Mouse (Mus musculus) neural tube, embryonic 10.5 days (tissue): Measurements from ENCODE around the gene Frzb.

Experiments
- DNase-seq: peaks from one replicate; pipeline ENCODE4 v3.0.0-alpha.2; 2017; ENCODE audit warnings: low spot score; ENCODE audit errors: extremely low spot score

Gene Frzb

GRCm38 (mm10) chr2:80430357-80431053 is 16.9 kb downstream of the Frzb start:
- no peak for DNase-seq

GRCm38 (mm10) chr2:80423116-80423515 is 24.3 kb downstream of the Frzb start:
- DNase-seq = no peak

- no peak for DNase-seq
Observed at GRCm38 (mm10) chr2:80421990-80422389, 25.4 kb downstream of the Frzb start.

DNA sequence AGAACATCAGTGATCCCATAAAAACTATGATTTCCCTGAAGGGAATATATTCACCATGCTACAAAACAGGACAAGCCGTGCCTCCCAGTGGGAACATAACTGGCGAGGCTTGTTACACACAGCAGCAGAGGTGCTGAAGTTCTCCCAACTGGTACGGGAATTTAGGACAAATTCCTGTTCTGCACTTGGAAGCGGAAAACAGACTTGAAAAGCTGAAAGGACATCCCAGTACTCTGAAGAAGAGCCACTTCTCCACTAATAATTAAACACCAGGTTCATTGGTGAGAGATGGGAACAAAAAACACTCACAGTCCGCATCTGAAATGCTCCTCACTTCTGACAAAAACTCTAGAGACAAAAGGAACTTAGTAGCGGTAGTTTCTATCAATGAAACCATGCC is 31.1 kb downstream of the Frzb start:
- DNase-seq = no peak

DNA sequence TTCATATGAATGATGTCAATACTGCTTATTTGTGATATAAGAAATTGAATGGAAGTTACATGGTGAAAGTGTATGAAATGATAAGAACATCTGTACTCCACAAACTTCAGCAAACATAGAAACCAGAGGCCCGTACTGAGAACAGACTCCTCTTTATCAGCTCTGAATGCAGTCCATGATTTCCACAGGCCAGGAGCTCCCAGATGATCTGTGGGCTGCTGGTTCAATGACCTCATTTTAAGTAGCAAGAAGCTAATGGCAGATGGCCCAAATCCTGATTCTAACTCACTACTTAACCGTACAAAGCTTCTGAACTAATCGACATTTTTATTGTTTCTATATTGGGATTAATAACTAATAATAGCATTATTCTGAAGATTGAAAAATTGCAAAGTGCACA is 33.0 kb downstream of the Frzb start:
- no peak for DNase-seq

DNA sequence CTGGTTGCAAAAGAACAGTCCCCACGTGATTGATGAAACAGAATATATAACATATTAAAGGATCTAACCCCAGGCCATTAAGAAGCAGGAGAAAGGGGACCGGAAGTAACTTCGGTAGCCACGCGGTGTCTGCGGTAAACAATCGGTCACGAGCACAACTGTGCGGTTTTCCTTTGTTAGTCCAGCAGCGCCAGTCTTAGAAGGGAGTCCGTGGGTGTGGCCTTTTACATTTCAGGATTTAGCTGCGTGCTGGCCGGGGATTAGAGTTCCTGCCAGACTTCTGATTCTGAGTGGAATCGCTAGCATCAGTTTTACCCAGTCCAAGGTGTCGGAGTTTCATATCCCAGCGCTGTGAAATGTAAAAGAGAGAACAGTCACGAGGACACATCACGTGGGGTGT is 34.3 kb downstream of the Frzb start:
- DNase-seq = no peak

- peak; percentile 62 for DNase-seq
Observed at GRCm38 (mm10) chr2:80409893-80410574, 37.4 kb downstream of the Frzb start.

DNA sequence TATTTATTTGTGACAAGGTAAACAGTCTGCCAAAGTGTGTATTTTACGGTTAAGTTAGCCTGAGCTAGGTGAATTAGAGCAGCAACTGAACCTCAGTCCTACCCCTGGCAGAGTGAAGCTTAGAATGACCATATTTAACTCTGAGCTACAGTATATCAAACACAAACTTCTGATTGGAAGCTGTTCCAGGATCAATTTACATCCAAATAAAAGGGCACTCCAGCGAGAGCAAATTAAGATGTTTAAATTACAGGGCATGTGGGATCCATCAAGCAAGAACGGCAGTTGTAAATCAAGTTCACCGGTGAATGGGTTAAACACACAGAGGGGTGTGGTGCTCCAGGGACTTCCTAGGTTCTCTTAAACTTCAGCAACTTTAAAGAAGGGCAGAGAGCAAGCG is 42.7 kb downstream of the Frzb start:
- no peak for DNase-seq

GRCm38 (mm10) chr2:80398595-80399099 is 48.8 kb downstream of the Frzb start:
- DNase-seq = peak; percentile 29

DNA sequence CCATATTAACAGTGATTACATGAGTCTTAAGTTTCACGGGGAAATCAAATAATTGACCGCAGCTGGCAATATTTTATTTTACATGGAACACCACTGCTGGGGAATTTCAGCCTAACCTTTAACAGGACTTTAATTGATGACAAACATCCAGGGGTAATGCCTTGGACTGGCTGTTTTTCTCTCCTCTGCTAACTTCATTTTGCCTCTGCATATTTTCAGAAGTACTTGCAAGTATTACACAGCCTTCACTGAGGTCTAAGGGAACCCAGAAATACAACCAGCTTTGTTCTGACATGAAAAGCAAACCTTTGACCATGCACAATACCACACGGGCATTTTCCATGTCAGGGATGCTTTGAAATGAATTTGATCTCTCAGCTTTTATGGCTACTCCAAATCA is 50.6 kb downstream of the Frzb start:
- DNase-seq = no peak

- DNase-seq = no peak
Observed at GRCm38 (mm10) chr2:80396057-80396456, 51.4 kb downstream of the Frzb start.

DNA sequence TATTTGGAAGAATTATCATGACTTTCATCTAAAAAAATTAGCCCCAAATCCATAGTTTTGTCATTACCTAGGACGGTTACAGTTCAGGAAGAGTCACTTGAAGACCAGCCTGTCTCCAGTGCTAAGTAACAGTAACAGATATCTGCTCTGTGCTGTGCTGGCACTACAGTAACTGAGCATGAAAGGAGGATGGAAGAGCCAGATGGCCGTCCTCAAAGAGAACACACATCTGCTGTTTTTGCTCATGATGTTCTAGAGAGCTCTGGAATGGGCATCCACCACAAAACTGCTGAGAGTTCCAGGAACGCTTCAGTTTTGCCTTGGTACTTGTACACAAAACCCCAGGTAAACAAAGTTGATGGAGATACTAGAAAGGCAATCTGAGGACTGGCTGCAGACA is 59.1 kb downstream of the Frzb start:
- DNase-seq = no peak

- DNase-seq = no peak
Observed at GRCm38 (mm10) chr2:80387668-80388067, 59.8 kb downstream of the Frzb start.

GRCm38 (mm10) chr2:80386255-80386654 is 61.2 kb downstream of the Frzb start:
- DNase-seq = no peak

- no peak for DNase-seq
Observed at GRCm38 (mm10) chr2:80384447-80384846, 63.0 kb downstream of the Frzb start.

DNA sequence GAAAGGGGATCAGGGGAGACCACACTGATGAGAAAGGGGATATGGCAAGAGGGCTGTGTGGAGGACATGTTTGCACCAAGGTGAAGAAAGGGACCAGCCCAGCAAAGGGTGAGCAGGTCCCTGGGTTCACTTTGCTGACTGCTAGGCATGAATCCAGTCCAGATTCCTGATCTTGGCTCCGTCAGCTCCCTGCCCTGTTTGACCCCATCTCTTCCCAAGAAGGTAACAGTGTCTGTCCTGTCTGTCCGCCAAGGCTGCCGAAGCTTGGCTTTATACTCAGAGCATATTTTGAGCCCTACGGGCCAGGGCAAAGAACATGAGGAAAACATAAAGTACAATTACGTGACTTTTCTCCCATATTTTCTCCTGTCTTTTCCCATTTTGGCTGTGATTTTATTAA is 67.6 kb downstream of the Frzb start:
- DNase-seq = no peak

GRCm38 (mm10) chr2:80374892-80375291 is 72.5 kb downstream of the Frzb start:
- DNase-seq = no peak

DNA sequence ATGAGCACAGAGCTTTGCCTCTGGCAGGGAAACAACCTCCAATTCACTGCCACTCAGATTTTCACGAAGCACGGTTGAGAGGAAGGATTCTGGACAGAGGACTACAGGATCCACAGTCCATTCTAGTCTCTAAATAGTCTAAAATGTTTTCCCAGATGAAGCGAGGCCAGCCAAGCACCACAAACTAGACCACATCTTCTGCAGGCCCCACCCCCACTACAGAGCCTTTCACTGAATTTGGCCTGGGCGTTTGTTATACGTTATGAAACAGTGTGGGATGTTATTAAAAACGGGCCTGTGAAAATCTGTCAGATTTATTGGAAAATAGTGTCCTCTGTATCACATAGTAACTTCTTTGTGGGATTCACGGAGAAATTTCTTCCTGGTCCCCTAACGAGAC is 76.0 kb downstream of the Frzb start:
- no peak for DNase-seq
